Mouse (Mus musculus) T-cell, adult 2 months (primary cell): ENCODE measurements at regions not wholly inside any gene's neighbourhood (a gene's known extent, or its start where the extent isn't known, plus 50 kb on each side); places are given as distances from the start of the nearest gene placed in this dataset.

Experiments
- DNase-seq: peaks from one replicate; pipeline ENCODE4 v3.0.0; 2022; ENCODE audit warnings: low spot score

DNA sequence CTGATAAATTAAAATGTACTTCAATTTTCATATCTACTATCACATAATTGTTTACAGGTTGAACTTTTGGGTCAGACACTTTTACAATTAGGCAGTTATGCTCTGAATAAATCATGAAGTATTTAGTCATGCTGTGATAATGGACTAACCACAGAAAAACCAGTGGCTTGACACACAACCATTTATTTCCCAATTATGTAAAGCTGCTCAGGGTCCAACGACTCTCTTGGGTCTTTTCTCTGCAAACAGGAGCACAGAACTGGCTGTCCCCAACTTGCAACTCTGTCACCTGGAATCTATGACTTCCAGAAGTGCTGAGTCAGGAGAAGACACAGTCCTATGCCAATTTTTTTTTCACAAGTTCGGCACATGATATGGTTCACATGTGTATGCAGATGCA is 214.8 kb downstream of the Kcnj2 start:
- no peak for DNase-seq

GRCm38 (mm10) chr11:111281237-111282160 is 215.5 kb downstream of the Kcnj2 start:
- no peak for DNase-seq

DNA sequence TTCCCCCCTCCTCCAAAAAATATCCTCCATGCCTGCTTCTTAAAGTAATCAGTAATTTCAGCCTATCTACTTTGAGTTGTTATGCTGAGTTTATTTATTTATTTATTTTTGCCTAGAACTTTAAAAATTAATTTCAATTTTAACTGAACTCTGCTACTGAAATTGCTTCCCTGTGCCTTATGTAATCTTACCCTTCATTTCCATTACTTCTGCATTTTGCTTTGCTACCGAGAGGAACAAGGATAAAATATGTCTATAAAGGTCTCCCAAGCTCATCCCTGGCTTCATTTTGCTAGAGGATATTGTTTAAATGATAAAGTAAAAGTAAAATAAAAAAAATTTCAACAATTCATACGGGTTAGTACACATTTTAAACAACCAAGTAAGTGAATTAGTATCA is 216.3 kb downstream of the Kcnj2 start:
- DNase-seq = no peak

- DNase-seq = no peak
Observed at GRCm38 (mm10) chr11:111290537-111290936, 224.6 kb downstream of the Kcnj2 start.

DNA sequence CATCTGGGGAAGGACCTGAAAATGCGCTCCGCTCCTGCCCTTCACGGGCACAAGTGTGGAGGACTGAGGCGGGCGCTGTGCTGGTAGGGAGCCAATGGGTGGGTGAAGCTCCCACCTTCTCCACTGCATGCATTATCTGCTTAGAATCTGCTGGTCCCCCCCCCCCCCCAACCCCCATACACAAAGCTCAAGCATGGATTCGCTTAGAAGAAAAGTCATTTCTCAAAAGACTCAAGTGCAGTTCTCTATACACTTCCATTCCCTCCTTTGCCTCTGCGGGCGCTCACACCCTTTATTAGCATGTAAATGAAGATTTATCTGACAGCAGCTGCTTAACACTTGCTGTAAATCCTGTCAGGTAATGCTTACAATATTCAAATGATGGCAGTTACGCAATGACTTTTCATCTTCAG is 230.4 kb downstream of the Kcnj2 start:
- no peak for DNase-seq

GRCm38 (mm10) chr11:111312802-111313201 is 246.8 kb downstream of the Kcnj2 start:
- no peak for DNase-seq

- no peak for DNase-seq
Observed at GRCm38 (mm10) chr11:111313566-111313965, 247.6 kb downstream of the Kcnj2 start.

GRCm38 (mm10) chr11:111321576-111321975 is 255.6 kb downstream of the Kcnj2 start:
- DNase-seq = no peak

DNA sequence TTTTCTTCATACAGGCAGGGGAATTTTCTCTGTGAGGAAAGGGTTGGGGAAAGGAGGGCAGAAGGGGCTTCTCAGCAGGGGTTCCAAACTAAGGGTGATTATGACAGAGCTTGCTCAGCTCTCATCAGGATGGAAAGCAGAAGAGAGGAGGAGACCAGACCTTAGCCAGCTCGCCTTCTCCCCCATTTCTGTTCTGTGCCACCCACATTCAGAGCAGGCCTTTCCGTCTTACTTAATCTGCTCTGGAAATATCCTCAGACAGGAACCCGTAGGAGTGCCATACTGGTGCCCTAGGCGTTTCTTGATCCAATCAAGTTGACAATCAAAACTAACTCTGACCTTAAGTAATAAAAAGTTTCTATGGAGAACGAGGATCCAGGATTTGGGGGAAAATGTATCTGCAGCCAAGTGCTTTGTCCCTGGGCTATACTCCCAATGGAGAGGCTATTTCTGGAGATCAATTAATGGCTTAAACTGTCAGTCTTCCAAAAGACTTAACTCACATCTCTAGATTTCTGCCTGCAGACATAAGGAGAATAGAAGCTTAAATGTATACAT is 258.6 kb downstream of the Kcnj2 start:
- no peak for DNase-seq

GRCm38 (mm10) chr11:111326915-111327314 is 261.0 kb downstream of the Kcnj2 start:
- no peak for DNase-seq

DNA sequence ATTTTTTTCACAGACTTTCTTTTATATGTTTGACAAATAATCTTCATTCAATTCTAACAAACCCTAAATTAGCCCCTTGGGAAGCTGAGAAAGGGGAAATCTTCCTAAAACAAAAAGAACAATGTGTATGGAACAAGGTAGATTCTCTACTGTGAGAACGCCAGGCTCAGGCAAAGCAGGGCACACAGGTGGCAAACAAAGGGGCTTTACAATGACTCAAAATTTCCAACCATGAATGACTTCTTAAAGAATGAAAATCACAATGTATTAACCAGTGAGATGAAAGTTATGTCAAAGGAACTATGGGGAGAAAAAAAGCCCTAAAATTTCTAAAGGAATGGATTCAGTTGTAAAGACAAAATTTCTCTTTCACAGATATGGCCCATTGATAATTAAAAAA is 262.3 kb downstream of the Kcnj2 start:
- no peak for DNase-seq

GRCm38 (mm10) chr11:111331592-111331991 is 265.6 kb downstream of the Kcnj2 start:
- no peak for DNase-seq

- DNase-seq = no peak
Observed at GRCm38 (mm10) chr11:111333021-111333420, 267.1 kb downstream of the Kcnj2 start.

- no peak for DNase-seq
Observed at GRCm38 (mm10) chr11:111347562-111347961, 281.6 kb downstream of the Kcnj2 start.

DNA sequence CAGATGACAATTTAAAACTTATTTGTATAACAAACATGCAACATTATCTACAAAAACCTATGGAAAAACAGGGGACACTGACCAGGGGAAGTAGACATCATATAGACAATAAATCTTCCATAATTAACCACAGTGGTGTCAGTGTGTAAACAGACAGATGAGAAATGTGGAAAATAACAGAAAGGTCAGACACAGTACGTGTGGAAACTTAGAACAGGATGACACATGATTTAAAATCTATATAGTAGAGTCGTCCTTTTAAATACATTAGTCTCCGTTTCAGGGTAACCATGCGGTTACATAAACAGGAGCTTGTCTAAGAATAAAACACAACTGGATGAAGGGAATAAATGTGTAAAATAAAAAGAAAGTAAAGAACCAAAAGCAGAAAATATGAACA is 284.1 kb downstream of the Kcnj2 start:
- no peak for DNase-seq

DNA sequence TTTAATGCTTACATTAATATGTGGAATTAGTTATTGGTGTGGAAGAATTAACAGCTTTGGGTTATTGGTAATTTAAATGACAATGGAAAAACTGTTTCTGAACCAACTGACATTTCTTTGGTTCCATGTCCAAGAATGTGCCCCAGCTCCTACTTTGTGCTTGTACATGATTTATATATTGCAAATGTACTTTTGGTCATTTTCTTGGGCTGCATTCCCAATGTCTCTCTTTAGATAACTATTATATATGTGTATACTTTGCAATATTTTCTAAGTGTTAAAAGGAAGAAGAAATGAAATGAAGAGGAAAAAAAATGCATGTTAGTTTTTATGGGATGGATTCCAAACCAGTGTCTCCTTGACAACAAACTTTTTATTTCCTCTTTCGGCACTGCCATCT is 297.4 kb downstream of the Kcnj2 start:
- DNase-seq = no peak

GRCm38 (mm10) chr11:111377165-111377564 is 311.2 kb downstream of the Kcnj2 start:
- DNase-seq = no peak

- DNase-seq = no peak
Observed at GRCm38 (mm10) chr11:111379842-111380241, 313.9 kb downstream of the Kcnj2 start.

- DNase-seq = no peak
Observed at GRCm38 (mm10) chr11:111398706-111399105, 332.7 kb downstream of the Kcnj2 start.

- no peak for DNase-seq
Observed at GRCm38 (mm10) chr11:111409266-111409665, 343.3 kb downstream of the Kcnj2 start.

DNA sequence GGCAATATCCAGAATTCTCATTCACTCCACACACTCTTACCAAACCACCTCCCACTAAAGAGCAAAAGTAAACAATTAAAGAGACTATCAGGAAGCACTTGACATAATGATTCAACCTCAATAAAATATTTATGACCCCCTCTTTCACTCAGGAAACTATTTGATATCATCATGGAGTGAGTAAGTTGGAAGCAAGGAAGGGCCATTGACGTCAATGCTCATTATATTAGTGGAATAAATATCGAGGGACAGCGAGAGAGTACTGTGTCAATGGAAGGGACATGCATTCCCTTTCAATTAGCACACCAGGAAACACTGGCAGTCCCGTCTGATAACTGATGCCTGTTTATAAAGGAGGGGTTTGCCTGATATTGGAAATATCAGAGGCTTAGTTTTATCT is 358.9 kb downstream of the Kcnj2 start:
- DNase-seq = no peak

- no peak for DNase-seq
Observed at GRCm38 (mm10) chr11:111426715-111427114, 360.8 kb downstream of the Kcnj2 start.

DNA sequence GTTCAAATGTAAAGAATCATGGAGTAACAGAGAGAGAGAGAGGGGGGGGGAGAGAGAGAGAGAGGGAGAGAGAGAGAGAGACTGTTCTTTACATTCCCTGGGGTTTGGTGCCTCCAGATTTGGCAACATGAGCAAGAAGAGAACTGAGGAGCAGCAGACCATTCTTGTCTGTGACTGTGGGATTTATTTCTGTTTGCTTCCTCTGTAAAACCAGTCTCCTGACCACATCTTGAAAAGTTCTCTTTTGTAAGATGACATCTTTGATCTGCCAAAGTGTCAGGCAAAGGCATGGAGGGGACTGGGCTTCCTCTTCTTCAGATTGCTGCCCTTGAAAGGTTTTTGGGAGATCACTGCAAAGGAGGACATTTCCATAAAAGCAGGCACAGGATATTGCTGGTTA is 376.3 kb downstream of the Kcnj2 start:
- DNase-seq = no peak

GRCm38 (mm10) chr11:111443381-111443780 is 377.4 kb downstream of the Kcnj2 start:
- DNase-seq = no peak
